Mouse (Mus musculus) CH12.LX (cell line): ENCODE results near the gene Sall4.

Experiments
- CTCF ChIP-seq, 2 experiments: IDR thresholded peaks in 1 of 2; conservative IDR thresholded peaks in 1 of 2; 2 replicates each; pipeline ENCODE4 v1.5.1; 2011 to 2012; ENCODE audit warnings: low read depth in 2 of 2, low read length in 2 of 2, improper control_type of control experiment in 1 of 2, inconsistent platforms in 1 of 2, mild to moderate bottlenecking in 1 of 2, moderate library complexity in 1 of 2
- E2F4 ChIP-seq: IDR thresholded peaks from 2 replicates; pipeline ENCODE4 v1.6.1; 2011; ENCODE audit warnings: low read depth, low read length, improper control_type of control experiment; ENCODE audit not compliant: insufficient replicate concordance
- PAX5 ChIP-seq: IDR thresholded peaks from 2 replicates; pipeline ENCODE4 v1.6.1; 2012; ENCODE audit warnings: low read length, inconsistent platforms, mixed read lengths
- POLR2A ChIP-seq: IDR thresholded peaks from 2 replicates; pipeline ENCODE4 v1.6.1; 2011; ENCODE audit warnings: low read depth, mild to moderate bottlenecking, improper control_type of control experiment, low read length

- TF ChIP-seq PAX5 = no peak
- TF ChIP-seq POLR2A = no peak
- TF ChIP-seq E2F4 = no peak
- peak; percentile 30 to 41; a peak in 1 of 4 replicates for TF ChIP-seq CTCF (conservative IDR thresholded peaks at IDR 0.05 in 1 of 2, IDR thresholded peaks at IDR 0.05 in 1 of 2; ENCODE audit: low read depth in 2 of 2, low read length in 2 of 2)
These were observed 25.1 kb downstream of the Sall4 start for GRCm38 (mm10) chr2:168742649-168743048.
